Mouse (Mus musculus) gastrocnemius, adult 18-20 months (tissue): ENCODE measurements around the gene Gimap8. TPM values are rescaled to one million over a fixed set of nuclear protein-coding genes. Genes with fewer than 3 reads are reported as not detected.
"Not testable (repeated sequence)": the region's sequence is repeated elsewhere in the genome, so short reads cannot be mapped to it uniquely, and the experiment has no call there.

ENCODE experiments used
- DNase-seq: peaks from one replicate; pipeline ENCODE4 v3.0.0; 2021; ENCODE audit warnings: low spot score
- total RNA-seq, 2 experiments: library from RNA; stranded (reverse); gene quantifications; 2 replicates each; pipeline ENCODE4 v1.2.3; 2021

Gimap8 gene
- total RNA-seq, 2 experiments from 2014 or later = 1.3 to 2.5 TPM

DNA sequence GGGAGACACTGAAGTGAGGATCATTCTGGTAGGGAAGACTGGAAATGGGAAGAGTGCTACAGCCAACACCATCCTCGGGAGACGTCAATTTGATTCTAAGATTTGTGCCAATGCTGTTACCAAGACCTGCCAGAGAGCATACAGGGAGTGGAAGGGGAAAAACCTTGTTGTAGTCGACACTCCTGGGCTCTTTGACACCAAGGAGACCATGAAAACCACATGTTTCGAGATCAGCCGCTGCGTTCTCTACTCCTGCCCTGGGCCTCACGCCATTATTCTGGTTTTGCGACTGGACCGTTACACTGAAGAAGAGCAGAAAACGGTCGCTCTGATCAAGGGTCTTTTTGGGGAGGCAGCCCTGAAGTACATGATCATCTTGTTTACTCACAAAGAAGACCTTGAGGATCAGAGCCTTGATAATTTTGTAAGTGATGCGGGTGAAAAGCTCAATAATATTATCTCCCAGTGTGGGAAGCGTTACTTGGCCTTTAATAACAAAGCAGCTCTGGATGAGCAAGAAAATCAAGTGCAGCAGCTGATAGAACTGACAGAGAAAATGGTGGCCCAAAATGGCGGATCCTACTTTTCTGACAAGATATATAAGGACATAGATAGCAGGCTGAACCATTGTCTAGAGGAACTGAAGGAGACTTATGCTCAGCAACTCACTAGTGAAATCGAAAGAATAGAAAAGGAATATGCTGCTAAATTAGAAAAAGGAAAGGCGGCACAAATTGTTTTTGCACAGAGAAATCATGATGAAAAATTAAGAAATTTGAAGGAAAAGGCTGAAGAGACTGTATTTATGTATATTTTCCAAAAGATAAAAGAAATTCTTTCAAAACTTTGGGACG lies 30.7 kb downstream of the Gimap8 start:
- no peak for DNase-seq

DNA sequence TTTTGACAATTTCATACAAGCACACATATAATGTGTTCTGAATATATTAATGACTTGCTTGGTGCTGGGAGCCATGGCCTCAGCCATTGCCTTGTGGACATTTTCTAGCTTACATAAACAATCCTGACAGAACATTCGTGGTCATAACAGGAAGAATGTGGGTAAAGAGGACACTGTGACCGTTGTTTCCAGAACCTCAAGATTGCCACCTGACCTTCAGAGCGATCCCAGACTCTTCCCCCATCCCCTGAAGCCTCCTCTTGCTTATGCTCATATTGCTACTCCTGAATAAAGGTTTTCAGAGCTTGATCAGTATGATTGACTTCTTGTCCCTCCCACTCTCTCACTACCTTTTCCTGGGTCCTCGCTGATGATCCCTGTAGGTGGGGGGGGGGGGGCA lies 31.4 kb downstream of the Gimap8 start:
- DNase-seq = no peak

- DNase-seq = no peak
Observed at GRCm38 (mm10) chr6:48679701-48680100, 32.7 kb downstream of the Gimap8 start.

GRCm38 (mm10) chr6:48680421-48680820 lies 33.4 kb downstream of the Gimap8 start:
- DNase-seq = no peak

GRCm38 (mm10) chr6:48681472-48682090 lies 34.5 kb downstream of the Gimap8 start:
- DNase-seq = no peak

DNA sequence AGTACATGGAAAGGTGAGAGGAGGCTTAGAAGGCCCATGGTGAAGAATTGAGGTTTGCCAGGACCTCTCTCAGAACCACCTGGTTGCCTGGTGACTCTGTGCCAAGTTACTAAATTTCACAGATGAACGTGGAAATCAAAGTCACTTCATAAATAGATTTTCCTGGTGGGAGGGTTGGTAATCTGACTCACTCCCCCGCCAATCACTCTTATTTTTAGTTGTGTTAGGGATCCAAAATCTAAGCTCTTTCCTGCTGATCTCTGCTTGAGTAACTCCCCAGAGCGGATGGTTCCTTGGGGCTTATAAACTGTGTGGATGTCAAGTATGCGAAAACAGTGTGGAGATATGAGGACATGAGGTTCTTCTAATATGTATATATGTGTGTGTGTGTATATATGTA lies 35.2 kb downstream of the Gimap8 start:
- no peak for DNase-seq

DNA sequence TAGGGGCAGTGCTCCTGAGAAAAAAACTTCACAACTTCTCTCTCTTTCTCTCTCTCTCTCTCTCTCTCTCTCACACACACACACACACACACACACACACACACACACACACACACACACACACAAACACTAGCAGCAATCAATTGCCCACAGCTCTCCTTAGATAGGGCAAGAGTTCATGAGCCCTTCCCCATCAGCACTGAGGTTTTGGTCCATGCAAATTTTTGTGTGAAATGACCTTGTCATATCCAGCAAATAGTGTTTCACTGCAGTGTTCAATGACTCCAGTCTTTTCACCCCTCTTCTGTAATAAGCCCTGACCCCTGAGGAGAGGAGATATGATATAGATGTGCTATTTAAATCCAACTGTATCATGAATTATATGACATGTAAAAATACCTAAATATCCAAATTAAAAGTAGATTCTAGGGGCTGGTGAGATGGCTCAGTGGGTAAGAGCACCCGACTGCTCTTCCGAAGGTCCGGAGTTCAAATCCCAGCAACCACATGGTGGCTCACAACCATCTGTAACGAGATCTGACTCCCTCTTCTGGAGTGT lies 36.3 kb downstream of the Gimap8 start:
- DNase-seq = not testable (repeated sequence)

GRCm38 (mm10) chr6:48684319-48684718 lies 37.3 kb downstream of the Gimap8 start, which contains the start of gene Gimap4:
Gene Gimap4, plus strand, starts transcription at chr6:48684549.
- DNase-seq = no peak

- no peak for DNase-seq
Observed at GRCm38 (mm10) chr6:48684806-48685205, 37.8 kb downstream of the Gimap8 start.

GRCm38 (mm10) chr6:48685251-48685650 lies 38.2 kb downstream of the Gimap8 start:
- DNase-seq = no peak

GRCm38 (mm10) chr6:48685694-48686665 lies 38.9 kb downstream of the Gimap8 start:
- no peak for DNase-seq

GRCm38 (mm10) chr6:48687077-48687476 lies 40.0 kb downstream of the Gimap8 start:
- no peak for DNase-seq

DNA sequence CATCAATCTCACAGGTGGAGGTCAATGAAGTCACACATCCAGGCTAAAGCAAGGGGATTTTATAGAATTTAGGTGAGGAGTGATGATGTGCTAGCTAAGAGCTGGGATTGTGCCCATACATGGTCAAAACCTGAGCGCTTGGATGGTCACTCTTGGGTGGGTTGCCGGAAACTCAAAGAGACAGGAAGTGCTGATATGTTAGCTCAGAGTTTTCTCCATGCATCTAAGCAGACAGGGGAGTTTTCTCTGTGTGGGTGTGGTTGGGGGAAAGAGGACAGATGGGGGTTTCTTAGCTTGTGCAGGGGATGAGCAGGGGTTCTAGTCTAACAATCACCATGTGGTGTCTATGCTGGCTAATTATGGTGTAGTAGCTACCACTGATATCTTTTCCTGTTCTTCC lies 42.3 kb downstream of the Gimap8 start:
- DNase-seq = no peak

- DNase-seq = no peak
Observed at GRCm38 (mm10) chr6:48692962-48693361, 45.9 kb downstream of the Gimap8 start.

GRCm38 (mm10) chr6:48696830-48697554 lies 50.0 kb downstream of the Gimap8 start:
- DNase-seq = no peak

DNA sequence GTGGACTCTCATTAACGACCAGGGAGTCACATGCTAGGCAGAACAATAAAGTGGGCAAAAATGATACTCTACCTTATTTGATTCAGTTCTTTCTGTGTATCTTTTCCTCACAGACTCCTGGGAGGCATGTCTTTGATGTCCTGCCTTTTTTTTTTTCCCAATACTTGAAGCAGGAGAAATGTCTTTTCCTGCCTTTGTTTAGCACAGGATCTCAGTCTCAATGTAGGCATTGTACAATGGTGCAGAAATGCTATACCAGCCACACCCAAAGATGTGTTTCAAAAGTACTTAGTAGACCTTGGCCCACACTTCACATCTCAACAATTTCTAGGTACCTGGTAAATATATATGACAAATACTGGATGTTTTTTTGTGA lies 50.5 kb downstream of the Gimap8 start:
- DNase-seq = no peak

GRCm38 (mm10) chr6:48698066-48698856 lies 51.2 kb downstream of the Gimap8 start:
- DNase-seq = no peak

- DNase-seq = no peak
Observed at GRCm38 (mm10) chr6:48698888-48699287, 51.9 kb downstream of the Gimap8 start.

DNA sequence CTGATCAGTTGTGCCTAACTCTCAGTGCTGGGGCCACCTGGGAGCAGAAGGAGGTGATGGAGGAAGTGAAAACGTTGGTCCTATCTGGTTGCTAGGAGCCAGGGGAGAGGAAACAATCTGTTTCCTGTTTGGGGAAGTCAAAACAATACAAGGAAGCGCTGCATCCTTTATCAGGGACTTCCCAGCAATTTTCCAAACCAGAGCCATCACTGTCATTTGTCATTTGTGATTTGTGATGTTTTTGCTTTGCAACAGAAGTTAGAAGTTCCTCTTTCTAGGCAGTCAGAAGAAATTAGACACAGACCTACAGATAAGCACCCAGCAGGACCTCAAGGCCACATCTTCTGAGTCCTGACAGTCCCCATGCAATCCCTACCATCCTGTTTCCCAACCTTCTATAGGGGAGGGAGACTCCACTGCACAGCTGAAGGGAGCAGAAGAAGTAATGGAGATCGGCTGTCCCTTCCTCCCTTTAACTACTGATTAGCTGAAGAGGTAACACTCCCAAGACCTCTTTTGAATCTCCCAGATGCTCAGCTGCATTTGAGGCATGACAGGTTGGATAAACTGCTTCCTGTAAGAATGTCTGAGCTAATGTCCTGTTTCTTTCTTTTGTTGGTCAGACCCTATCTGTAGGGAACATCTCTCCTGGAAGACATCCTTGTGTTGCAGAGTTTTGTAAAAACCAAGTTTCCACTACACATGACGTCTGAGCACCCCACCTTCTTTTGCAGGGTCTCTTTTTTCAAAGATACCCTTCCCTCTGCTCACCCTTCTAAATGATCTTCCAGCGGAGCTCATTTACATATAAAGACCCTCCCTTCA lies 53.4 kb downstream of the Gimap8 start:
- no peak for DNase-seq
